Mouse (Mus musculus): ENCODE measurements around the gene Nr0b2. TPM values are rescaled to one million over a fixed set of nuclear protein-coding genes. Genes with fewer than 3 reads are reported as not detected.

The Nr0b2 gene
- polyA plus RNA-seq, 1 experiment = not detected

GRCm38 (mm10) chr4:133601721-133602218 lies 48.6 kb downstream of the Nr0b2 start, which contains the start of gene Sfn:
TSS of gene Sfn (minus strand) at chr4:133602168.
- Histone ChIP-seq H3K4me3 (ENCODE audit: insufficient read depth, poor library complexity, severe bottlenecking) (no peak within 1 kb of the TSS), H3K79me3 (ENCODE audit: low read depth) (no peaks in the 10 kb centered on the region), H3ac (ENCODE audit: control insufficient read depth, insufficient read length, low read depth) (no peak within 1 kb of the TSS), H3K79me2 (ENCODE audit: control insufficient read depth, insufficient read depth) (no peaks in the 10 kb centered on the region), H3K27me3 (ENCODE audit: control insufficient read depth, insufficient read depth, insufficient read length) (no peaks in the 10 kb centered on the region), H3K36me3 (ENCODE audit: control insufficient read depth, insufficient read depth) (no peaks in the 10 kb centered on the region)
- TF ChIP-seq USF1 (IDR thresholded peaks at IDR 0.05; ENCODE audit: low read depth) (no peak), FOSL1 (IDR thresholded peaks at IDR 0.05; ENCODE audit: insufficient read depth, low read length, poor library complexity, severe bottlenecking) (no peak), CEBPB (IDR thresholded peaks at IDR 0.05; ENCODE audit: low read depth) (no peak), MAX (IDR thresholded peaks at IDR 0.05) (no peak), MYOD1 (IDR thresholded peaks at IDR 0.05; ENCODE audit: control insufficient read depth, insufficient read length, low read depth) (no peak), CTCF (IDR thresholded peaks at IDR 0.05; ENCODE audit: control insufficient read depth, insufficient read depth, insufficient read length) (no peak), MYOG (IDR thresholded peaks at IDR 0.05; ENCODE audit: control insufficient read depth, extremely low read depth, insufficient read length) (no peak)

DNA sequence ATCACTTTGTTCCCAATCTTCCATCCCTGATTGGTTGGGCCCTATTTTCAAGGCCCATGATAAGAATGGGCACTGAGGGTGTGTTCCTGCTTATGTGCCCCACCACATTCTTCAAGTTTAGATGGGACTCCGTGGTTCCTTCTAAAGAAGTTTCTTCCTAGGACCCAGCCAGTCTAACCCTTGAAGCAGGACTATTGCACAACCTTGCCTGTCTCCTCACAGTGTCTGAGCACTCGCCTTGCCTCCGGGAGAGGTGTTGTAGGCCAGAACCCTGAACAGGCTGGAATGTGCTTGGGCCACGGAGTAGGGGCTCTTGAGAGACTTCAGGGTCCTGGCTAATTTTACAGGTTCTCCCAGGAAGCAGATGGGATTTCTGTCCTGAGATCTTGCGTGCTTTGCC lies 49.9 kb downstream of the Nr0b2 start:
- Histone ChIP-seq H3K36me3 (ENCODE audit: control insufficient read depth, insufficient read depth) (no peaks in the 10 kb centered on the region), H3K27me3 (ENCODE audit: control insufficient read depth, insufficient read depth, insufficient read length) (no peaks in the 10 kb centered on the region), H3K79me3 (ENCODE audit: low read depth) (no peaks in the 10 kb centered on the region), H3K4me3 (ENCODE audit: insufficient read depth, poor library complexity, severe bottlenecking) (no peak overlapping the region), H3K79me2 (ENCODE audit: control insufficient read depth, insufficient read depth) (no peaks in the 10 kb centered on the region), H3ac (ENCODE audit: control insufficient read depth, insufficient read length, low read depth) (no peak overlapping the region)
- TF ChIP-seq MYOG (IDR thresholded peaks at IDR 0.05; ENCODE audit: control insufficient read depth, extremely low read depth, insufficient read length) (no peak), CEBPB (IDR thresholded peaks at IDR 0.05; ENCODE audit: low read depth) (peak; percentile 36)

DNA sequence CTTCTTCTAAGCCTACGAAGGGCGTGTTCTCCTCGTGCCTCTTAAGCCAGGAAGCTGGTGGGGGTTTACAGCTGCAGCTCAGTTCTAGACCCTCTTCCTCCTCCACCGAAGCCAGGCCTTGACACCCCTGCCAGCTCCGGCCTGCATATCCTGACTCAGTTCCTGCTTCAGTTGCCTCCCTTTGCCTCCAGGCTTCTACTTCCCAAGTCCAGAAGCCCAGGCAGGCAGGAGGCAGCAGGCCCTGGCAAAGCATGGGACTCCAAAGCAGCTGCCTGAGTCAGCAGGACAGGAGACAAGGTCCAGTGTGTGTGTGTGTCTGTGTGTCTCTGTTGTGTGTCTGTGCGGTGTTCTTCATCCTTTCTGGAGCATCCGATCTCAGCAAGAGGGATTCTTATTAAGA lies 51.0 kb downstream of the Nr0b2 start:
- no peaks in the 10 kb centered on the region for H3K79me3 ChIP-seq (ENCODE audit: low read depth)
- no peaks in the 10 kb centered on the region for H3K79me2 ChIP-seq (ENCODE audit: control insufficient read depth, insufficient read depth)
- H3K27me3 ChIP-seq (ENCODE audit: control insufficient read depth, insufficient read depth, insufficient read length) = no peaks in the 10 kb centered on the region
- peaks cover 5% of the 10 kb centered on the region for H3K36me3 ChIP-seq (ENCODE audit: control insufficient read depth, insufficient read depth)
- H3K4me3 ChIP-seq (ENCODE audit: insufficient read depth, poor library complexity, severe bottlenecking) = no peak overlapping the region
- H3ac ChIP-seq (ENCODE audit: control insufficient read depth, insufficient read length, low read depth) = no peak overlapping the region
- TF ChIP-seq CTCF (IDR thresholded peaks at IDR 0.05; ENCODE audit: control insufficient read depth, insufficient read depth, insufficient read length) (no peak), MYOG (IDR thresholded peaks at IDR 0.05; ENCODE audit: control insufficient read depth, extremely low read depth, insufficient read length) (no peak), MAX (IDR thresholded peaks at IDR 0.05) (peak; percentile 43), FOSL1 (IDR thresholded peaks at IDR 0.05; ENCODE audit: insufficient read depth, low read length, poor library complexity, severe bottlenecking) (no peak), USF1 (IDR thresholded peaks at IDR 0.05; ENCODE audit: low read depth) (no peak)

DNA sequence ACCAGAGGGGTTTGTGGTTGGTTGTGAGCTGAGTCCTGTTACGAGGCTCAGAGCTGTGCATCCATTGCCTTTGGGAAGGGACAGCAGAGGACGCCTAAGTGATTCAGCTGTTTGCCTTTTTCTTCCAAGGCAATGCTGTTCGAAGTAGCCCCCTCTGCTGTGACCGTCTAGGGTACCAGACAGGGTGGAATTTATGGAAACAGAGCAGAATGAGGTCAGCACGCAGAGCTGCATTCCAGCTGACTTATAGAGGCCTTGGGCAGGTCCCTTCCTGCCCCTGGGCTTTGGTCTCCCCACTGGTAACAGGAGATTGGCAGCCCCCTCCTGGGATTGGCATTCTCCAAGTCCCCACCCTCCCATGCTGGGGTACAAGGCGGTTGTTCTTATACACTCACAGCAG lies 51.7 kb downstream of the Nr0b2 start:
- TF ChIP-seq MYOD1 (IDR thresholded peaks at IDR 0.05; ENCODE audit: control insufficient read depth, insufficient read length, low read depth) (peak; percentile 60), USF1 (IDR thresholded peaks at IDR 0.05; ENCODE audit: low read depth) (no peak)
- Histone ChIP-seq H3ac (ENCODE audit: control insufficient read depth, insufficient read length, low read depth) (no peak overlapping the region), H3K36me3 (ENCODE audit: control insufficient read depth, insufficient read depth) (peaks cover 5% of the 10 kb centered on the region), H3K4me3 (ENCODE audit: insufficient read depth, poor library complexity, severe bottlenecking) (no peak overlapping the region), H3K79me3 (ENCODE audit: low read depth) (no peaks in the 10 kb centered on the region), H3K79me2 (ENCODE audit: control insufficient read depth, insufficient read depth) (no peaks in the 10 kb centered on the region), H3K27me3 (ENCODE audit: control insufficient read depth, insufficient read depth, insufficient read length) (no peaks in the 10 kb centered on the region)

GRCm38 (mm10) chr4:133605330-133605729 lies 52.2 kb downstream of the Nr0b2 start:
- Histone ChIP-seq H3K4me3 (ENCODE audit: insufficient read depth, poor library complexity, severe bottlenecking) (no peak overlapping the region), H3ac (ENCODE audit: control insufficient read depth, insufficient read length, low read depth) (no peak overlapping the region), H3K36me3 (ENCODE audit: control insufficient read depth, insufficient read depth) (peaks cover 5% of the 10 kb centered on the region)

More at GRCm38 (mm10) chr4:133605330-133605729, 52.2 kb downstream of the Nr0b2 start:
- H3K79me2 ChIP-seq (ENCODE audit: control insufficient read depth, insufficient read depth) = no peaks in the 10 kb centered on the region
- TF ChIP-seq CTCF (IDR thresholded peaks at IDR 0.05; ENCODE audit: control insufficient read depth, insufficient read depth, insufficient read length) (no peak), FOSL1 (IDR thresholded peaks at IDR 0.05; ENCODE audit: insufficient read depth, low read length, poor library complexity, severe bottlenecking) (no peak), CEBPB (IDR thresholded peaks at IDR 0.05; ENCODE audit: low read depth) (no peak), USF1 (IDR thresholded peaks at IDR 0.05; ENCODE audit: low read depth) (no peak), MYOG (IDR thresholded peaks at IDR 0.05; ENCODE audit: control insufficient read depth, extremely low read depth, insufficient read length) (no peak), MYOD1 (IDR thresholded peaks at IDR 0.05; ENCODE audit: control insufficient read depth, insufficient read length, low read depth) (no peak), MAX (IDR thresholded peaks at IDR 0.05) (no peak)
- no peaks in the 10 kb centered on the region for H3K27me3 ChIP-seq (ENCODE audit: control insufficient read depth, insufficient read depth, insufficient read length)
- H3K79me3 ChIP-seq (ENCODE audit: low read depth) = no peaks in the 10 kb centered on the region

Small RNA genes within 50 kb of the gene (microRNA-seq; reads per million reads assigned to microRNA genes)
- gene Gm23158 (ENCODE audit: borderline microRNAs expressed) = not detected

Other genes with a start within 250 kb of the Nr0b2 start
- 19.6 TPM for gene Wdtc1, start 199.9 kb upstream of the Nr0b2 start, polyA plus RNA-seq (2012; fragmentation: generic; extraction: Trizol)
- gene Slc9a1, start 183.7 kb upstream of the Nr0b2 start, polyA plus RNA-seq (2012; fragmentation: generic; extraction: Trizol) = 19.4 TPM
- gene Tent5b, start 73.2 kb upstream of the Nr0b2 start, polyA plus RNA-seq (2012; fragmentation: generic; extraction: Trizol) = 4.4 TPM
- gene Trnp1, start 54.8 kb upstream of the Nr0b2 start, polyA plus RNA-seq (2012; fragmentation: generic; extraction: Trizol) = 2.3 TPM
- 0.06 TPM for gene Kdf1, start 34.4 kb upstream of the Nr0b2 start, polyA plus RNA-seq (2012; fragmentation: generic; extraction: Trizol)
- gene Nudc, start 7.4 kb upstream of the Nr0b2 start, polyA plus RNA-seq (2012; fragmentation: generic; extraction: Trizol) = 267 TPM
- 6.9 TPM for gene Gpatch3, start 21.4 kb downstream of the Nr0b2 start, polyA plus RNA-seq (2012; fragmentation: generic; extraction: Trizol)
- gene Gpn2, start 31.0 kb downstream of the Nr0b2 start, polyA plus RNA-seq (2012; fragmentation: generic; extraction: Trizol) = 44.1 TPM
- 0.54 TPM for gene Sfn, start 48.8 kb downstream of the Nr0b2 start, polyA plus RNA-seq (2012; fragmentation: generic; extraction: Trizol)
- 14.3 TPM for gene Zdhhc18, start 96.8 kb downstream of the Nr0b2 start, polyA plus RNA-seq (2012; fragmentation: generic; extraction: Trizol)
- 7.3 TPM for gene Pigv, start 119.3 kb downstream of the Nr0b2 start, polyA plus RNA-seq (2012; fragmentation: generic; extraction: Trizol)
- 24.7 TPM for gene Arid1a, start 203.4 kb downstream of the Nr0b2 start, polyA plus RNA-seq (2012; fragmentation: generic; extraction: Trizol)

Measured in C2C12 (cell line).